Mouse (Mus musculus) gastrocnemius, postnatal 14 days (tissue): ENCODE data around the gene Gm17689. TPM values are rescaled to one million over a fixed set of nuclear protein-coding genes. Genes with fewer than 3 reads are reported as not detected.

Source experiments
- DNase-seq: peaks from one replicate; pipeline ENCODE4 v3.0.0; 2021; ENCODE audit warnings: mixed read lengths
- intact Hi-C: fragments of 180-260 bp; cut with DNase I; formaldehyde crosslinking; loops from one replicate; pipeline ENCODE4 v1.15.1; 2025; ENCODE audit warnings: low total_unique reads
- long read RNA-seq, 2 experiments: library from polyadenylated mRNA; stranded (forward); transcript quantifications; one replicate each; pipeline ENCODE4 v2.0.0; 2021
- total RNA-seq, 2 experiments: library from RNA; stranded (reverse); gene quantifications; 2 replicates each; pipeline ENCODE4 v1.2.3; 2021

Gm17689 gene
- total RNA-seq = not detected
- long read RNA-seq, experiment 1 = 0 reads
- long read RNA-seq, experiment 2 = 0 reads

- no peak for DNase-seq
These were observed at the start of gene Gm17689 for GRCm38 (mm10) chr9:36582535-36582934. Gm17689 (minus strand) TSS chr9:36582635.

GRCm38 (mm10) chr9:36541863-36542262 lies 40.6 kb downstream of the Gm17689 start, which contains the start of gene Gm5615:
Gm5615 (minus strand) TSS chr9:36541963.
- DNase-seq = no peak
- intact Hi-C loops = no loop called here

More at GRCm38 (mm10) chr9:36582535-36582934, at the start of gene Gm17689:
- intact Hi-C loops = no loop called here

Other genes starting within 250 kb of the Gm17689 start
- gene Gm7257, start 150.8 kb downstream of the Gm17689 start, total RNA-seq = not detected
- not detected for gene Gm9513, start 107.0 kb downstream of the Gm17689 start, total RNA-seq
- gene Gm5615, start 40.7 kb downstream of the Gm17689 start, total RNA-seq = not detected
- not detected for gene A630095E13Rik, start 60.7 kb upstream of the Gm17689 start, total RNA-seq
- not detected for gene Acrv1, start 110.6 kb upstream of the Gm17689 start, total RNA-seq
- gene Chek1, start 144.4 kb upstream of the Gm17689 start, total RNA-seq = 1 to 10 TPM; 1.4 to 2.1 TPM
- 10 to 100 TPM; 51.7 to 69.5 TPM for gene Stt3a, start 185.0 kb upstream of the Gm17689 start, total RNA-seq
- 10 to 100 TPM; 51.7 to 56.9 TPM for gene Ei24, start 214.8 kb upstream of the Gm17689 start, total RNA-seq
- gene Fez1, start 239.2 kb upstream of the Gm17689 start, total RNA-seq = 1 to 10 TPM; 2.3 to 3.7 TPM